Mouse (Mus musculus): ENCODE measurements at regions not wholly inside any gene's neighbourhood (a gene's known extent, or its start where the extent isn't known, plus 50 kb on each side); places are given as distances from the start of the nearest gene placed in this dataset.

- H3K4me1 ChIP-seq (ENCODE audit: control insufficient read depth, insufficient read depth, low read length): peaks cover 63% of the 10 kb centered on the region
- TF ChIP-seq POLR2A (IDR thresholded peaks at IDR 0.05; ENCODE audit: borderline replicate concordance, extremely low read depth, low read depth, low read length) (no peak), CTCF (IDR thresholded peaks at IDR 0.05; ENCODE audit: insufficient read depth, low read length) (no peak)
- H3K4me3 ChIP-seq (replicated peaks; ENCODE audit: extremely low read depth, low read depth, low read length): no peak overlapping the region
- no peak for DNase-seq
- 58% methylated on average over 15 of the region's 15 CpGs for WGBS
Observed at GRCm38 (mm10) chr15:85678351-85678895, 56.4 kb upstream of the Ppara start.

DNA sequence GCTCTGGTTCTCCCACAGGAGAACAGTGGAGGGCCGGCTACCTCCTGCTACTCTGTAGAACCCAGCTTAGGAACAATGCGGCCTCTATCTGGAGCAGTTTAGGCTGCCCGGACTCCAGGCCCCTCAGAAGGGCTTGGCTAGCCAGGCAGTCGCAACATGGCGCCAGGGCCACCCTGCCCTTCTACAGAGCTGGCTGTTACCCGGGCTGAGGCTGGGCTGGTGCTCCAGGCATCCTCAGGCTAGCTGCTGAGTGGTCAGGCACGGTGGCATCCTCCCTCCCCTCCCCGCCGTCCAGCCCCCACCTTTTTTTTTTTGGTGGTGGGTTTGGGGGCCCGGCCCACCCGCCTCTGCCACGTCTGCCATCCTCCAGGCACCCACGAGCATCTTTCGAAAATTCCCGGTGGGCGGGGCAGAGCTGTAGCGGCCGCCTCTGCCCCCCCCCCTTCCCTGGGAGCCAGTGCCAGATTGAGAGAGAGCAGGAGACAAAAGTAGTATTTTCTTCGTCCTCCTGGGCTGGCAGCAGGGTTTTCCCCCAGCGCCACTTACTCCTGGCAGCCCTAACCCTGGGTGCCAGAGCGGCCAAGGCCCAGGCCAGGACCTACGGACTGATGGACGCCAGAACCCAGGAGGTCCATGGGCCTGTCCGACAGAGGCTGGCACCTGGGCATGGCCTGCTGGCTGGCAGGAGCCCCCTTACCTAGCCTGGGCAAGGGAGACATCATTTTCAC, 55.6 kb upstream of the Ppara start:
- no peak for DNase-seq
- no peak for TF ChIP-seq CTCF (IDR thresholded peaks at IDR 0.05; ENCODE audit: insufficient read depth, low read length)
- no peak for TF ChIP-seq POLR2A (IDR thresholded peaks at IDR 0.05; ENCODE audit: borderline replicate concordance, extremely low read depth, low read depth, low read length)
- Histone ChIP-seq H3K4me1 (ENCODE audit: control insufficient read depth, insufficient read depth, low read length) (peaks cover 60% of the 10 kb centered on the region), H3K4me3 (replicated peaks; ENCODE audit: extremely low read depth, low read depth, low read length) (peak overlapping the region; percentile 26)
- 37% methylated on average over 22 of the region's 24 CpGs for WGBS

- no peak for DNase-seq
- 40% methylated on average over 10 of the region's 10 CpGs for WGBS
- Histone ChIP-seq H3K4me1 (ENCODE audit: control insufficient read depth, insufficient read depth, low read length) (peaks cover 67% of the 10 kb centered on the region), H3K4me3 (replicated peaks; ENCODE audit: extremely low read depth, low read depth, low read length) (peak overlapping the region; percentile 7)
- TF ChIP-seq CTCF (IDR thresholded peaks at IDR 0.05; ENCODE audit: insufficient read depth, low read length): no peak
- TF ChIP-seq POLR2A (IDR thresholded peaks at IDR 0.05; ENCODE audit: borderline replicate concordance, extremely low read depth, low read depth, low read length): no peak
Observed at GRCm38 (mm10) chr15:85679864-85680428, 54.8 kb upstream of the Ppara start.

DNA sequence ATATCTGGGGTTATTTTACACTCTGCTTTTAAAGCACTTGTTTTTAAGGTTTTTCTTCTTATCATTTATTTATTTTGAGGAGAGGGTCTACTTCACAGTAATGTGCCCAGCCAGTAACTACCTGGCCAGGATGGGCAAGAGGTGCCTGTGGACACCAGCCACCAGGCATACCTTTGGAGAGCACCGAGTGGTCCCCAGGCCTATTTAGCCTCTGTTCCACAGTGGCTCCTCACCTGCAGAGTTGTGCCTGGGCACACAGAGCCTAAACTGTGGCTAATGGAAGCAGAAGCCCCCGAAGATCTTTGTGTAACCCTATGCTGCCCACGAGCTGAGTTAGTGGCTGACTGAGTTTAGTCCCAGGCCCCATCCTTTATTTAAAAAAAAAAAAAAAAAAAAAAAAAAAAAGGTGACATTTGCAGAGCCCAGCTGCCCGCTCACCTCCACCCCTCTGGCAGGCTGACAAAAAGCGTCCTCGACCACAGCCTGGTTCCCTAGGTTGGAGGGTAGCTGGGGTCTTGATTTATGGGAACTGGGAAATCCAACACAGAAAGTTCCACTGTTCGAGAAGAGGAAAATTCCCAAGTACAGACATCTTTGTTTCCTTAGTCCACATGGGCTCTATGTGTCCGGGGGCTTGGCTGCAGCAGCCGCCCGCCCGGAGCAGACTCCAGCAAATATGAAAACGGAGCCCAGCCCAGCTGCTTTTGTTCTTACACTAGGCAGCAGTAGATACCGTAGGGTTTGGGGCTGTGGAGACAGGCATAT, 54.1 kb upstream of the Ppara start:
- H3K4me1 ChIP-seq (ENCODE audit: control insufficient read depth, insufficient read depth, low read length): peaks cover 69% of the 10 kb centered on the region

DNA sequence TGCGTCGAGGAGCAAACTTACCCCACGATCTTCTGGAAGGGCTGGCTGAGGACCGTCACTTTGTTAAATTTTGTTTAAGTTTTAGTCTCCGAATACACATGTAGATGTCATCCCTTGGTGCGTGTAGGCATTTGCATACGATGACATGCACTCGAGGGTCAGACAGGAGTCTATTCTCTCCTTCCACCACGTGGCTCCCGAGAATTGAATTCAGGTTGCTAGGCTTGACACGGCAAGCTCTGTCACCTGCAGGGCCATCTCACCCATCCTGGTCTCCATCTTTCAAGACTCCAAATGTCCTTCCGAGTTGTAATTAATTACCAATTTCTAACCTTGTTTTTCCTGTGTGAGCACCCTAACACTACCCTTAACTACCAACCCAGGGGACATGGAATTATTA, 52.7 kb upstream of the Ppara start:
- Histone ChIP-seq H3K4me3 (replicated peaks; ENCODE audit: extremely low read depth, low read depth, low read length) (no peak overlapping the region), H3K4me1 (ENCODE audit: control insufficient read depth, insufficient read depth, low read length) (peaks cover 68% of the 10 kb centered on the region)
- WGBS: 63% methylated on average over 12 of the region's 12 CpGs
- TF ChIP-seq CTCF (IDR thresholded peaks at IDR 0.05; ENCODE audit: insufficient read depth, low read length) (no peak), POLR2A (IDR thresholded peaks at IDR 0.05; ENCODE audit: borderline replicate concordance, extremely low read depth, low read depth, low read length) (no peak)
- DNase-seq: no peak

More for the DNA sequence above, 54.1 kb upstream of the Ppara start:
- H3K4me3 ChIP-seq (replicated peaks; ENCODE audit: extremely low read depth, low read depth, low read length): no peak overlapping the region
- no peak for DNase-seq
- TF ChIP-seq POLR2A (IDR thresholded peaks at IDR 0.05; ENCODE audit: borderline replicate concordance, extremely low read depth, low read depth, low read length) (no peak), CTCF (IDR thresholded peaks at IDR 0.05; ENCODE audit: insufficient read depth, low read length) (no peak)
- WGBS: 15% methylated on average over 13 of the region's 13 CpGs

DNA sequence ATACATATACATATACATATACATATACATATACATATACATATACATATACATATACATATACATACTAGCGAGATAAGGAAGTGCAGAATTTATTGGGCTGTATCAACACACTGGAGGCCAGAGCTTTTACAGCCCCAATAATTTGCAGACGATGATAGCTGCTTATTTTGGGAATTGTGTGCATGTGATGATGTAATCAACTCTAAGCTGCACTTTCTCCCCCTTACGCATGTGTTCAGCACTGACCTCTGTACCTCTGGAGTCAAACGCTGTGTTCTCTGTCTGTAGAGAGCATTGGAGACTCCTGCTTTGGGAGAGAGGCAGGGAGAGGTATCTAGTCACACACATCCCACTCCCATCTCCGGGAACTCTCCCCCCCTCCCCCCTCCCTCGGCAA, 52.0 kb upstream of the Ppara start:
- Histone ChIP-seq H3K4me1 (ENCODE audit: control insufficient read depth, insufficient read depth, low read length) (peaks cover 67% of the 10 kb centered on the region), H3K4me3 (replicated peaks; ENCODE audit: extremely low read depth, low read depth, low read length) (no peak overlapping the region)
- no peak for DNase-seq
- WGBS: 42% methylated on average over 6 of the region's 6 CpGs
- TF ChIP-seq CTCF (IDR thresholded peaks at IDR 0.05; ENCODE audit: insufficient read depth, low read length) (no peak), POLR2A (IDR thresholded peaks at IDR 0.05; ENCODE audit: borderline replicate concordance, extremely low read depth, low read depth, low read length) (no peak)

GRCm38 (mm10) chr15:85683271-85683670, 51.5 kb upstream of the Ppara start:
- Histone ChIP-seq H3K4me3 (replicated peaks; ENCODE audit: extremely low read depth, low read depth, low read length) (no peak overlapping the region), H3K4me1 (ENCODE audit: control insufficient read depth, insufficient read depth, low read length) (peaks cover 67% of the 10 kb centered on the region)
- no peak for DNase-seq
- TF ChIP-seq CTCF (IDR thresholded peaks at IDR 0.05; ENCODE audit: insufficient read depth, low read length) (no peak), POLR2A (IDR thresholded peaks at IDR 0.05; ENCODE audit: borderline replicate concordance, extremely low read depth, low read depth, low read length) (no peak)
- WGBS: 68% methylated on average over 6 of the region's 6 CpGs

DNA sequence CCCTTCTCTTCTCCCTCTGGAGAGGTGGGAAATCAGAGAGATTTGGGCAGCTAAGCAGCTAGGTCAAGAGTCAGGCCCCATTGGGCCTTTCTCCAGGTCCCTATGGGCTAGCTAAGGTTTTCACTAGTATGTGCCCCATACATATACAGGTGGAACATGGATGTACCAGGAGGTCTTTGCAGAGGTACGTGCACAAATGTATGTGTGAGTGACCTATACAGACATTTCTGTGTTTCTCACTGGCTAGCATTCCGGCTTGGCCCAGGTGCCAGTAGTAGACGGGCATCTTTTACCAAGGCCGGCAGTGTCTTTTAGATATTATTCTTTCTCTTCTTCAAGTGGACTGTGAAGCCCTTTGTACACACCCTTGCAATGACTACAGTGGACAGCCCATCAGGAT, 51.1 kb upstream of the Ppara start:
- Histone ChIP-seq H3K4me3 (replicated peaks; ENCODE audit: extremely low read depth, low read depth, low read length) (no peak overlapping the region), H3K4me1 (ENCODE audit: control insufficient read depth, insufficient read depth, low read length) (peaks cover 66% of the 10 kb centered on the region)
- 86% methylated on average over 4 of the region's 4 CpGs for WGBS
- DNase-seq: no peak
- TF ChIP-seq CTCF (IDR thresholded peaks at IDR 0.05; ENCODE audit: insufficient read depth, low read length): no peak
- no peak for TF ChIP-seq POLR2A (IDR thresholded peaks at IDR 0.05; ENCODE audit: borderline replicate concordance, extremely low read depth, low read depth, low read length)

DNA sequence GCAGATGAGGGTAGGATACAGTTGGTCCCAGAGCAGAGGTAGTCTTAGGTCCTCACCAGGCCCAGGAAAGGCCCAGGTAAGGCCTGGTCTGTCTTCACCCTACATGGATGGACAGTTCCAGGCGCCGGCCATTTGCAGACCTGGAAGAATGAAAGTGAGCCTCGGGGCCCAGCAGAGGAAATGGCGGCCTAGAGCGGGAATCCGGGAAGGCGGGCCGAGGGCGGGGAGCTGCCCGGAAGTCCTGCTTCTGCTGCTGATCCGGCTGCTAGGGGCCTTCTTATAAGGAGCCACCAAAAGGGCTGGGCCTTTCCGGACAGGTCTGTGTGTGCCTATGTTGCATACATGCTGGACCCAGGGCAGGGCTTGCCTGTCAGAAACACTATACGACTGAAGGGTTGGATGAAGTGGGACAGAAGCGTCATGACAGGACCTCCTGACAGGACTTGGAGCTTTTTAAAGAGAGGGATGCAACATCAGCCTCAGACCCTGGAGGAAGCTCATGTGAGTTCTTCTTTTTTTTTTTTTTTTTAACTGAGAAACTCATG, 50.5 kb upstream of the Ppara start:
- DNase-seq: no peak
- 43% methylated on average over 14 of the region's 14 CpGs for WGBS
- TF ChIP-seq POLR2A (IDR thresholded peaks at IDR 0.05; ENCODE audit: borderline replicate concordance, extremely low read depth, low read depth, low read length) (no peak), CTCF (IDR thresholded peaks at IDR 0.05; ENCODE audit: insufficient read depth, low read length) (no peak)
- no peak overlapping the region for H3K4me3 ChIP-seq (replicated peaks; ENCODE audit: extremely low read depth, low read depth, low read length)
- peaks cover 65% of the 10 kb centered on the region for H3K4me1 ChIP-seq (ENCODE audit: control insufficient read depth, insufficient read depth, low read length)
